27 mouse cellular contexts compared by ENCODE assay signal in the genomic region with DNA sequence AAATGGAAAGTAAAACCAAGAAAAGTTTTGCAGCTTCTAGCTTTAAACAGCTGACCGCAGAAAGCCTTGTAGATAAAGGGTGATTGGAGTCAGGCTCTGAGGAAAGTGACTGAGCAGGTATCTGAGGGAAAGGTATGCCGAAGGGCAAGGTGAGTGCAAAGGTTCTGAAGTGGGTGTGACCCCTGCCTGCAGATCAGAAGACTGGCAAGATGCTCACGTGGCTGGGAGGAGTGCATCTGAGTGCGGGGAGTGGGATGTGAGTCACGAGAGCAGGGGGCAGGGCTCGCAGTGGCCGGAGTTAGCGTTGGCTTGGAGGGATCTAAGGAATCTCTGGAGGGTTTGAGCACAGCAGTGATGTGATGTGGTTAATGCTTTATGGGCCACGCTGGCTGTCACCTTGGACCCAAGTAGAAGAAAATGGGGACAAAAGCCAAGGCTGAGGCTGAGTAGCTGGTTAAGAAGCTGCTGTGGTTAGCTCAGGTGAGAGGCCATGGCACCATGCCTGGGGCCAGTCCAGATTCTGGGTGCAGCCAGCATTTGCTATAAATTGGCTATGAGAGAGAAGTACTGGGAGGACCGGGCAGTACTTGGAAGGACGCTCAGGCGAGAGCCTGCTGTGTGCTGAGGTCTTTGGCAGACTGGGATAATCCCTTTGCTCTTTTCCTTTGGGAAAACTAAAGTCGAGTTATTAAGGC. TPM values are rescaled to one million over a fixed set of nuclear protein-coding genes. Genes with fewer than 3 reads are reported as not detected.
DNase-seq lines count a peak whose midpoint lies in the region; ATAC-seq and TF ChIP-seq lines count a peak whose summit lies in the region.
"Had no signal": no experiment of that assay in that cellular context is flagged by ENCODE, and none has a peak within 500 bp of the region (broad histone marks: within the 10 kb centered on the region; RNA-seq: fewer than 3 reads in every experiment).

No protein-coding gene starts in this region.

- H3K4me1 ChIP-seq in intestine, embryonic 15.5 days (replicated peaks), result peaks cover 11% of the 10 kb centered on the region
- H3K4me1 ChIP-seq in stomach, postnatal 0 days (replicated peaks; ENCODE audit: control insufficient read depth, insufficient read depth), result peaks cover 5% of the 10 kb centered on the region; the same call in 1 of the 2 replicates
- peaks cover 30% of the 10 kb centered on the region for H3K4me1 ChIP-seq in forebrain, embryonic 12.5 days

- peak overlapping the region; percentile 16; the same call in 1 of the 2 replicates for H3K27ac ChIP-seq in gastrocnemius, adult 2 months
- no peak overlapping the region for H3K27ac ChIP-seq in intestine, embryonic 15.5 days
- peak overlapping the region; percentile 61; the same call in 1 of the 2 replicates for H3K27ac ChIP-seq in stomach, postnatal 0 days (replicated peaks)
- no peak overlapping the region for H3K27ac ChIP-seq in forebrain, embryonic 12.5 days
- H3K27ac ChIP-seq: limb, embryonic 12.5 days; liver, embryonic 14.5 days; neural tube, embryonic 13.5 days had no signal

- H3K9me3 ChIP-seq in intestine, embryonic 15.5 days, result no peaks in the 10 kb centered on the region
- no peaks in the 10 kb centered on the region for H3K9me3 ChIP-seq in stomach, postnatal 0 days (ENCODE audit: control insufficient read depth, low read length)
- H3K9me3 ChIP-seq in forebrain, embryonic 12.5 days, result no peaks in the 10 kb centered on the region
- H3K9me3 ChIP-seq: limb, embryonic 12.5 days; megakaryocyte, embryonic 14.5 days; neural tube, embryonic 13.5 days had no signal

- intact Hi-C loops in gastrocnemius, adult 2 months (cut with DNase I), result no loop called here

- H3K27me3 ChIP-seq in intestine, embryonic 15.5 days (replicated peaks), result no peaks in the 10 kb centered on the region
- H3K27me3 ChIP-seq in stomach, postnatal 0 days (ENCODE audit: control insufficient read depth, insufficient read depth, low read length), result no peaks in the 10 kb centered on the region
- H3K27me3 ChIP-seq in forebrain, embryonic 12.5 days, result no peaks in the 10 kb centered on the region
- H3K27me3 ChIP-seq: limb, embryonic 12.5 days; megakaryocyte, embryonic 14.5 days; neural tube, embryonic 13.5 days had no signal

- H3K4me2 ChIP-seq in intestine, embryonic 15.5 days (replicated peaks), result no peak overlapping the region
- H3K4me2 ChIP-seq in stomach, postnatal 0 days (replicated peaks; ENCODE audit: low read depth), result no peak overlapping the region
- H3K4me2 ChIP-seq in forebrain, embryonic 12.5 days, result no peak overlapping the region
- H3K4me2 ChIP-seq: limb, embryonic 12.5 days; neural tube, embryonic 13.5 days had no signal

- peak; percentile 50 for ATAC-seq in intestine, embryonic 15.5 days
- ATAC-seq in stomach, postnatal 0 days (ENCODE audit: low FRiP score, low TSS enrichment), result peak; percentile 65
- ATAC-seq in forebrain, embryonic 12.5 days (ENCODE audit: low FRiP score), result no peak

- H3K36me3 ChIP-seq in intestine, embryonic 15.5 days, result peaks cover 65% of the 10 kb centered on the region
- peaks cover 45% of the 10 kb centered on the region for H3K36me3 ChIP-seq in stomach, postnatal 0 days (ENCODE audit: control insufficient read depth, insufficient read depth, low read length)
- peaks cover 78% of the 10 kb centered on the region for H3K36me3 ChIP-seq in forebrain, embryonic 12.5 days (replicated peaks)

- no peak overlapping the region for H3K4me3 ChIP-seq in gastrocnemius, adult 2 months
- no peak overlapping the region for H3K4me3 ChIP-seq in intestine, embryonic 15.5 days (replicated peaks)
- H3K4me3 ChIP-seq in stomach, postnatal 0 days (ENCODE audit: low read depth, low read length), result no peak overlapping the region
- H3K4me3 ChIP-seq in forebrain, embryonic 12.5 days (replicated peaks), result no peak overlapping the region
- H3K4me3 ChIP-seq: limb, embryonic 12.5 days; megakaryocyte, embryonic 14.5 days; neural tube, embryonic 13.5 days had no signal

- DNase-seq in gastrocnemius, adult 2 months, result no peak
- no peak for DNase-seq in gastrocnemius, adult 8-10 months (ENCODE audit: low spot score in 2 of 2)
- peak; percentile 39 to 49 for DNase-seq in kidney, postnatal 36 days
- no peak for DNase-seq in kidney, adult 8-10 months
- DNase-seq in stomach, postnatal 0 days (ENCODE audit: low spot score), result peak; percentile 74
- DNase-seq: adrenal gland, adult 8-10 months; B cell, adult 2 months; cerebellum, adult 11 months; cerebellum, postnatal 36 days; gastrocnemius, postnatal 14 days; midbrain, embryonic 14.5 days; right cerebral cortex, adult 18-20 months; thymus, postnatal 25 days had no signal

- no peak for TF ChIP-seq EP300 in stomach, postnatal 0 days (optimal IDR thresholded peaks at IDR 0.05)

- WGBS in intestine, embryonic 15.5 days, result 74% methylated on average over 13 of the region's 13 CpGs
- WGBS in stomach, postnatal 0 days, result 83% methylated on average over 13 of the region's 13 CpGs
- 90% methylated on average over 13 of the region's 13 CpGs for WGBS in forebrain, embryonic 12.5 days

- no peak for TF ChIP-seq CTCF in gastrocnemius, adult 2 months (IDR thresholded peaks at IDR 0.05)
- no peak for TF ChIP-seq CTCF in stomach, postnatal 0 days (IDR thresholded peaks at IDR 0.05; ENCODE audit: low read depth)

- no peak overlapping the region for H3K9ac ChIP-seq in intestine, embryonic 15.5 days
- no peak overlapping the region for H3K9ac ChIP-seq in stomach, postnatal 0 days (ENCODE audit: low read length)
- H3K9ac ChIP-seq in forebrain, embryonic 12.5 days, result no peak overlapping the region
- H3K9ac ChIP-seq: limb, embryonic 12.5 days; liver, embryonic 14.5 days; neural tube, embryonic 13.5 days had no signal

RNA-seq across cellular contexts. Expression of a gene that starts 7.6 kb away (rescaled TPM):
- total RNA-seq in gastrocnemius, adult 2 months (2021), result 10 to 100 TPM; 10.6 to 12.4 TPM
- total RNA-seq in gastrocnemius, adult 8-10 months (2022), result 10 to 100 TPM in 3 of 4 experiments, 1 to 10 TPM in 1; 9.8 to 12.6 (median 11.4) TPM
- polyA plus RNA-seq in intestine, embryonic 15.5 days (2015; fragmentation: Nextera tagmentation; extraction: Ambion mirVana), result 26.9 and 27.6 TPM in 2 replicates
- 9.4 and 11.5 TPM in 2 replicates for polyA plus RNA-seq in stomach, postnatal 0 days (2015; fragmentation: Nextera tagmentation; extraction: Ambion mirVana)
- 71.4 and 75.2 TPM in 2 replicates for polyA plus RNA-seq in forebrain, embryonic 12.5 days (2016; fragmentation: Nextera tagmentation; extraction: Ambion mirVana)

RNA-seq across cellular contexts. Expression of a gene that starts 17.4 kb away (rescaled TPM):
- not detected for total RNA-seq in gastrocnemius, adult 2 months (2021)
- under 1 TPM in 1 of 4 experiments, not detected in 3; 0.09 TPM for total RNA-seq in gastrocnemius, adult 8-10 months (2022)
- polyA plus RNA-seq in intestine, embryonic 15.5 days (2015; fragmentation: Nextera tagmentation; extraction: Ambion mirVana), result 0.15 and 0.29 TPM in 2 replicates
- 0.12 TPM in 1 of 2 replicates, not detected in the other for polyA plus RNA-seq in stomach, postnatal 0 days (2015; fragmentation: Nextera tagmentation; extraction: Ambion mirVana)
- 0.40 and 0.49 TPM in 2 replicates for polyA plus RNA-seq in forebrain, embryonic 12.5 days (2016; fragmentation: Nextera tagmentation; extraction: Ambion mirVana)
- total RNA-seq: gastrocnemius, postnatal 14 days; hematopoietic stem cell, adult 5-6 weeks had no signal

RNA-seq across cellular contexts. Expression of a gene that starts 30.8 kb away (rescaled TPM):
- 10 to 100 TPM; 13.0 to 15.2 TPM for total RNA-seq in gastrocnemius, adult 2 months (2021)
- 10 to 100 TPM in 1 of 4 experiments, 1 to 10 TPM in 3; 4.2 to 13.6 (median 8.2) TPM for total RNA-seq in gastrocnemius, adult 8-10 months (2022)
- 24.9 and 25.0 TPM in 2 replicates for polyA plus RNA-seq in intestine, embryonic 15.5 days (2015; fragmentation: Nextera tagmentation; extraction: Ambion mirVana)
- polyA plus RNA-seq in stomach, postnatal 0 days (2015; fragmentation: Nextera tagmentation; extraction: Ambion mirVana), result 25.5 and 26.3 TPM in 2 replicates
- 8.1 and 8.3 TPM in 2 replicates for polyA plus RNA-seq in forebrain, embryonic 12.5 days (2016; fragmentation: Nextera tagmentation; extraction: Ambion mirVana)

RNA-seq across cellular contexts. Expression of a gene that starts 33.1 kb away (rescaled TPM):
- total RNA-seq in gastrocnemius, adult 2 months (2021), result not detected
- total RNA-seq in gastrocnemius, adult 8-10 months (2022), result not detected
- polyA plus RNA-seq in intestine, embryonic 15.5 days (2015; fragmentation: Nextera tagmentation; extraction: Ambion mirVana), result not detected in 2 replicates
- polyA plus RNA-seq in stomach, postnatal 0 days (2015; fragmentation: Nextera tagmentation; extraction: Ambion mirVana), result not detected in 2 replicates
- polyA plus RNA-seq in forebrain, embryonic 12.5 days (2016; fragmentation: Nextera tagmentation; extraction: Ambion mirVana), result not detected in 2 replicates
- total RNA-seq: adrenal gland, adult 8-10 months; gastrocnemius, postnatal 14 days; heart, adult 8-10 months; hematopoietic stem cell, adult 5-6 weeks; layer of hippocampus, postnatal 25 days; left cerebral cortex, postnatal 10 days had no signal
- polyA plus RNA-seq: forebrain, embryonic 11.5 days; frontal cortex, adult 2 months; heart, embryonic 16.5 days; limb, embryonic 12.5 days; liver, embryonic 14.5 days; lung, embryonic 16.5 days; midbrain, embryonic 14.5 days; neural tube, embryonic 13.5 days had no signal

Comparison
In these comparisons a context has a peak if more than half of its experiments do, and no peak if none do; other contexts are left out.
1. DNase-seq: peak in kidney, postnatal 36 days (2 of 2) and stomach, postnatal 0 days (single experiment); none in gastrocnemius, adult 2 months (single experiment), gastrocnemius, adult 8-10 months (0 of 2) and kidney, adult 8-10 months (0 of 2).
2. H3K27ac ChIP-seq: peak in gastrocnemius, adult 2 months (single experiment) and stomach, postnatal 0 days (single experiment); none in intestine, embryonic 15.5 days (single experiment) and forebrain, embryonic 12.5 days (single experiment).